ENCODE assay signal across 9 mouse cellular contexts in genomic region chr2:108877141-108877540, GRCm38 (mm10).
DNase-seq lines count a peak whose midpoint lies in the region; TF ChIP-seq lines count a peak whose summit lies in the region.
"Had no signal": no experiment of that assay in that cellular context is flagged by ENCODE, and none has a peak within 500 bp of the region (broad histone marks: within the 10 kb centered on the region; RNA-seq: fewer than 3 reads in every experiment).

No protein-coding gene starts in this region.

- intact Hi-C loops in heart, postnatal 36 days (cut with DNase I): loop anchor here (5.0 kb wide), 1 partner anchor 815 kb away; no protein-coding TSS in a partner anchor

- no peak overlapping the region for H3K4me3 ChIP-seq in cerebellum, adult 2 months (replicated peaks; ENCODE audit: insufficient read depth, low read depth, low read length)
- H3K4me3 ChIP-seq in layer of hippocampus, adult 2 months: no peak overlapping the region

- no peak overlapping the region for H3K27ac ChIP-seq in cerebellum, adult 2 months (ENCODE audit: insufficient read depth, low read length)
- H3K27ac ChIP-seq in layer of hippocampus, adult 2 months: no peak overlapping the region

- no peak for TF ChIP-seq POLR2A in cerebellum, adult 2 months (IDR thresholded peaks at IDR 0.05; ENCODE audit: borderline replicate concordance, insufficient read depth, low read length)

- TF ChIP-seq CTCF in cerebellum, adult 2 months (IDR thresholded peaks at IDR 0.05; ENCODE audit: borderline replicate concordance, insufficient read depth, low read depth, low read length): peak; percentile 25; the same call in 1 of the 2 replicates
- TF ChIP-seq CTCF in layer of hippocampus, adult 2 months (conservative IDR thresholded peaks at IDR 0.05): peak; percentile 71

- WGBS in cerebellum, adult 2 months: 75% methylated on average over 4 of the region's 4 CpGs

- DNase-seq in cerebellum, adult 2 months: peak in 1 of 2 experiments; percentile 35
- DNase-seq in cerebellum, postnatal 36 days: no peak
- DNase-seq in layer of hippocampus, adult 2 months (ENCODE audit: low spot score in 2 of 2): no peak
- DNase-seq in layer of hippocampus, postnatal 14 days (ENCODE audit: low spot score in 2 of 2): no peak
- DNase-seq in ES-CJ7 (ENCODE audit: low read depth, low spot score): peak; percentile 36
- peak; percentile 19 for DNase-seq in embryo, embryonic 11.5 days (ENCODE audit: low read depth, low spot score)
- DNase-seq in heart, postnatal 36 days: no peak
- DNase-seq in gastrocnemius, adult 8-10 months (ENCODE audit: low spot score in 2 of 2): no peak
- DNase-seq: B cell, adult 2 months had no signal

- no peaks in the 10 kb centered on the region for H3K27me3 ChIP-seq in cerebellum, adult 2 months (ENCODE audit: control insufficient read depth, insufficient read depth, low read length)

- H3K4me1 ChIP-seq in cerebellum, adult 2 months (ENCODE audit: control insufficient read depth, insufficient read depth, low read length): no peaks in the 10 kb centered on the region

Comparison
In these comparisons a context has a peak if more than half of its experiments do, and no peak if none do; other contexts are left out.
1. DNase-seq: peak in ES-CJ7 (single experiment) and embryo, embryonic 11.5 days (single experiment); none in cerebellum, postnatal 36 days (0 of 2), layer of hippocampus, adult 2 months (0 of 2), layer of hippocampus, postnatal 14 days (0 of 2), heart, postnatal 36 days (0 of 2) and gastrocnemius, adult 8-10 months (0 of 2).